Mouse (Mus musculus) forelimb bud, embryonic 11.5 days (tissue): ENCODE measurements around the gene Rpn2.

ENCODE experiments used
- DNase-seq: peaks from one replicate; pipeline ENCODE4 v3.0.0-alpha.2; 2012; ENCODE audit warnings: low read depth, low spot score

Rpn2 gene

GRCm38 (mm10) chr2:157349121-157349778, 70.4 kb downstream of the Rpn2 start:
- DNase-seq, result no peak

GRCm38 (mm10) chr2:157353183-157353582, 74.4 kb downstream of the Rpn2 start:
- no peak for DNase-seq

DNA sequence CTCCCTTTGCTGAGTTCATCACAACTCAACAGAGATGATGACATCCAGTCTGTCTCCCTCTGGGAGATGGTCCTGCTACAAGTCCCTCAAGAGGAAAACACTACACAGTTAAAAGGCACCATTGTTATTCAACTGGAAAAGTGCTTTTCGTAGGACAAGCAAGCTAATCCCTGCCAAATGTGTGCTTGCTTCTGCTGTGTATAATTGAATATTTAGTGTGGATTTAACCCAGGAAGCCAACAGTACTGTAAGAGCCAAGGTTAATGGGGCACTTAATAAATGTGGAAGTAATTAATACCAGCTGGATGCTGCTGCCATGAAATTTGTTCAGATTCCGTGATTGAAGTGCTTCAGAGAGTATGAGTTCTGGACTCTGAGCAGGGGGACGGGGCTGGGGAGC, 75.3 kb downstream of the Rpn2 start:
- no peak for DNase-seq

DNA sequence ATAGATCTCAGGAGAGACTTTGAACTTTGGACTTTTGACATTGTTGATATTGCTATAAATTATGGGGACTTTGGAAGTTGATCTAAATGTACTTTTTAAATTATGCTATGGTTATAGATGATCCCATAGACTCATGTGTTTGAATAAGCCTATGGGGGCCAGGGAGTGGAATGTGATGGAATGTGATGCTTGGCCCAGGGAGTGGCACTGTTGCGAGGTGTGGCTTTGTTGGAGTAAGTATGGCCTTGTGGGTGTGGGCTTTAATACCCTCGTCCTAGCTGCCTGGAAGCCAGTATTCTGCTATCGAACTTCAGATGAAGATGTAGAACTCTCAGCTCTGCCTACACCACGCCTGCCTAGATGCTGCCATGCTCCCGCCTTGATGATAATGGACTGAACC, 81.2 kb downstream of the Rpn2 start:
- no peak for DNase-seq

- DNase-seq, result no peak
These were observed 84.2 kb downstream of the Rpn2 start for GRCm38 (mm10) chr2:157363031-157363430.

DNA sequence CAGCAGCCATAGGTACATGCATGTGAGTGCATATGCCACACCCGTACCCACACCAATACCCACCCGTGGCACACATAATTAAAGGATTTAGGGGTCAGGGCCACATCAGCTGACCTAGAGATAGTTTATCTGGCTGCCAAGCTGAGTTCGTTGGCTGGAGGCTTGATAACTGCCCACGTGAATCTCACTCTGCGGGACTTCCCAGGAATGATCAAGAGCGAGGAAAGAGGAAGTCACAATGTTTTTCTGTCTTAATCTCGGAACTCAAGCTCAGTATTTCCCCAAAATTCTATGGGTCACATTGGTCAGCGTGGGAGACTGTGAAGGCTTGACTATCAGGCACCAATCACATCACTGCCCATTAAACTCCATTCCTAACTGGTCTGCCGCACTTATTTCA, 87.9 kb downstream of the Rpn2 start:
- DNase-seq, result no peak

DNA sequence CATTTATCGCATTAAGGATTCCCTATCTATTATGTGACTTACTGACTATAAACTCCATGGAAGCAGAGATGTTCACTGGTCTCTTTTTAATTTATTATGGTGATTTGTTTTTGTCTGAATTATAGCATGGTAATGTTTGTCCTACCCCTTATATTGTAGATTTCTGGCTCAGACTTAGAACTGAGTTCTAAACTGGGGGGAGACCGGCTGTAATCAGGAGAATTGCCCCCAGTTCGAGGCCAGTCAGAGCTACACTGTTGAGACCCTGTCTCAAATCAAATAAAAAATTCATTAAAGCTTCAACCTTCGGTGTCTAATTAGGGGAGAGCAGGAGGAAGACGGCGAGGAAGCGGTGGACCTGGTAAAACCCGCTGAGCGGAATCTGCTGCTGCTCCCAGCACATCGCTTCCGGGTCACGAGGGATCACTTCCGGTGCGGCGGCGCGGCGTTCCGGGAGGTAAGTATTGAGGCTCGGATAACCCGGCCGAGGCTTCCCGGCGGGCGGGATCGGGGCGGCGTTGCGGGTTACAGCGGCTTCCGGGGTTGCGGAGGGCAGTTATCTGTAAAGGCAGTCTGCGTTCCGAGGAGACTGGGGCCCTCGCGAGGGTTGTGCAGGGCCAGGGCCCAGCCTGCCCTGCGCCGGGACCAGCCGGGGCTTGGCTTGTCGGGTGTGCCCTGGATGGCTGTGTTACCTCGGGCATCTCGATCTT, 88.5 kb downstream of the Rpn2 start, which contains the start of gene Manbal:
TSS of gene Manbal (plus strand) at position 411 of the 710 bp plus-strand sequence.
- DNase-seq, result peak; percentile 90

DNA sequence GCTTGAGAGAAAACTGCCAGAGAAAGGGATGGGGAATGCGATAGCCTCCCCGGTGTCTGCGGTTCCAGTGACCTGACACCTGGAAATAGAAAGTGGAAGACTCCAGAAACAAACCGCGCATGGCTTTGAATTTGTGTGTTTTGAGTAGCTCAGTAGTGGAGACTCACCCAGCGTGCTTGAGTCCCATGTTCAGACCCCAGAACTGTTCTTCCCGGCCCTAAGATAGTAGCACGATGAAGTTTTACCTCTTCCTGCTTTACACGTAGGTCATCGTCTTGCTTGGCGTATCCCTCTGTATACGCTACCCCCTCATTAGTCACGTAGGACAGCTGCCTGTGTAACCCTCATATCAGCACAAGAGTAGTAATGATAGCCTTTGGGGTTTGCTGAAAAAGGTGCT, 89.2 kb downstream of the Rpn2 start:
- no peak for DNase-seq

- no peak for DNase-seq
These were observed 92.9 kb downstream of the Rpn2 start for GRCm38 (mm10) chr2:157371696-157372095.

DNA sequence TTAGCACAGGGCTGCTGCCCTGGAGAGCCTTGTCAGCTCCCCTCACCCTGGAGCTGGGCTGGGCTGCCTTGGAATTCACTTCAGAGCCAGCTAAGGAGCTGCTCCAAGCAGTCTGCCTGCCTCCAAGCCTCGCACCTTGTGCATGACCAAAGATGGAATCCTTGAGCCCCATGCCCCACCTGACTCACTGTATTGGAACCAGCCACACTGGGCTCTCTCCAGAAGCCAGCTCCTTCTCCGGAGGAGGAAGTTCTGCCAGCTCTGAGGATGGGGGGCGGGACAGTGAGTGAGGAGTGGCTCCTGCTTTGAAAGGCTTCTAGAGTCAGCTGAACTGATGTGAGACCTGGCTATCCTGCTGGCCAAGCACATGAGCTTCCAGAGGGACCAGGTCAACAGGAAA, 94.9 kb downstream of the Rpn2 start:
- no peak for DNase-seq

GRCm38 (mm10) chr2:157375051-157375450, 96.2 kb downstream of the Rpn2 start:
- DNase-seq, result no peak
